Mouse (Mus musculus): ENCODE results near the gene Stab1.

DNA sequence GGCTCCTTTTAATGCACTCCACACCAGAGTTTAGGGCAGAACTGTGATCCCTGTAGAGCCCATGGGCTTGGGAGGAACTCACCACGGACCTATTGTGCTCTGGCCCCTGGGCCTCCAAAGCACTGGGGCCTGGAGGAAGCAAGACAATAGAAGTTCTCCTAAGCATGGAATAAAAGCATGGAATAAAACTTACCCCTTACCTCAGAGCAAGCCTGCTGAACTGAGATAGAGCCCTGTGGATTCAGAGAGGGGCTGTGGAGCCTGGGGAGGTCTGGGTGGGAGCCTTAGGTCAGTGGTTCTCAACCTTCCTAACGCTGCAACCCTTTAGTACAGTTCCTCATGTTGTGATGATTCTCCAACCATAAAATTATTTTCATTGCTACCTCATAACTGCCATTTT is 48.4 kb upstream of the Stab1 start, which contains the start of gene Nisch:
- TF ChIP-seq GATA1 (IDR thresholded peaks at IDR 0.05; ENCODE audit: borderline replicate concordance, low read length), result no peak
- no peak for TF ChIP-seq CTCF (IDR thresholded peaks at IDR 0.05; ENCODE audit: low read depth, low read length)
- no peak for TF ChIP-seq TAL1 (conservative IDR thresholded peaks at IDR 0.05; ENCODE audit: low read depth, low read length)
- TF ChIP-seq GATA2 (IDR thresholded peaks at IDR 0.05; ENCODE audit: borderline replicate concordance, low read depth, low read length), result no peak

Data from G1E (cell line).